ENCODE assay signal across 28 mouse cellular contexts in the genomic region with DNA sequence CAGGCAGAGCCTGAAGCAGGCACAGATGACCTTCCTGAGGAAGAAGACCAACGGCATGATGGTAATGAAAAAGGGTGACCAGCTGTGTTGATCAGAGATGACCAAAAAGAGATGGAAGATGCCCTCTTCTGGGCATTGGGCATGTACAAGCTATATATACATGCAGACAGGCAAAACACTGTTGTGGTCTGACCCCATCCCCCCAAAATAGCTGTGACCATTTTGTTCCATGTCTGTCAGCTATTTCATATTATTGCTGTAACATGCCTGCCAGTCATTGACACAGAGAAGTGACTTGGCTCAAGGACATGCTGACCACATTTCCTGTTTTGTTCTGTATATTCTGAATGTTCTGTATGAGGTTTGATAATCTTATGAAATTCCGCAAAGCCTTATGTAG. TPM values are rescaled to one million over a fixed set of nuclear protein-coding genes. Genes with fewer than 3 reads are reported as not detected.
DNase-seq lines count a peak whose midpoint lies in the region; ATAC-seq and TF ChIP-seq lines count a peak whose summit lies in the region.
"Had no signal": no experiment of that assay in that cellular context is flagged by ENCODE, and none has a peak within 500 bp of the region (broad histone marks: within the 10 kb centered on the region; RNA-seq: fewer than 3 reads in every experiment).

No protein-coding gene starts in this region.

- TF ChIP-seq RAD21 in CH12.LX (IDR thresholded peaks at IDR 0.05; ENCODE audit: low read depth, low read length) = peak; percentile 37

- no peak overlapping the region for H3K4me2 ChIP-seq in CH12.LX (ENCODE audit: insufficient read depth, low read depth, poor library complexity, severe bottlenecking)
- H3K4me2 ChIP-seq: embryonic facial prominence, embryonic 12.5 days; hindbrain, embryonic 13.5 days; kidney, embryonic 15.5 days; liver, embryonic 13.5 days; midbrain, embryonic 13.5 days; neural tube, embryonic 15.5 days; stomach, embryonic 15.5 days had no signal

- TF ChIP-seq CTCF in CH12.LX (conservative IDR thresholded peaks at IDR 0.05 in 1 of 2, IDR thresholded peaks at IDR 0.05 in 1 of 2; ENCODE audit: low read depth in 2 of 2, low read length in 2 of 2) = peak in 1 of 2 experiments; percentile 25; a peak in 2 of 4 replicates
- TF ChIP-seq CTCF in bone marrow, adult 2 months (IDR thresholded peaks at IDR 0.05; ENCODE audit: control insufficient read depth, insufficient read depth, low read length) = no peak

- peak; percentile 81 for ATAC-seq in granulocyte monocyte progenitor cell, adult 5-6 weeks (replicated peaks; ENCODE audit: poor library complexity, severe bottlenecking)
- peak; percentile 68; the same call in 1 of the 2 replicates for ATAC-seq in monocyte, adult 5-6 weeks (replicated peaks; ENCODE audit: insufficient number of reproducible peaks, low FRiP score, low TSS enrichment, poor library complexity, severe bottlenecking)
- ATAC-seq: forebrain, embryonic 16.5 days; intestine, postnatal 0 days; midbrain, embryonic 13.5 days had no signal

- dilution Hi-C loops in CH12.LX (cut with MboI; ENCODE audit: extremely low pct_ligation_motif_present, extremely low pct_unique_long_range_greater_than_20kb, low sequenced_read_pairs) = no loop called here

- H3K36me3 ChIP-seq in CH12.LX (replicated peaks in 1 of 2; ENCODE audit: control insufficient read depth in 1 of 2, insufficient read depth in 1 of 2, low read length in 1 of 2) = no peaks in the 10 kb centered on the region
- H3K36me3 ChIP-seq: embryonic facial prominence, embryonic 12.5 days; heart, embryonic 10.5 days; hindbrain, embryonic 13.5 days; kidney, embryonic 15.5 days; liver, embryonic 13.5 days; midbrain, embryonic 13.5 days; neural tube, embryonic 15.5 days; stomach, embryonic 15.5 days had no signal

- WGBS in bone marrow, adult 2 months = 46% methylated on average over 2 of the region's 2 CpGs

- TF ChIP-seq EP300 in CH12.LX (IDR thresholded peaks at IDR 0.05; ENCODE audit: low read length) = no peak

- H3K27ac ChIP-seq in CH12.LX (ENCODE audit: insufficient read depth, low read depth) = no peak overlapping the region
- peak overlapping the region; percentile 12; the same call in 1 of the 2 replicates for H3K27ac ChIP-seq in bone marrow, adult 2 months (ENCODE audit: control insufficient read depth, insufficient read depth, low read depth, low read length, poor library complexity)
- H3K27ac ChIP-seq: embryonic facial prominence, embryonic 12.5 days; heart, embryonic 10.5 days; hindbrain, embryonic 13.5 days; kidney, embryonic 15.5 days; layer of hippocampus, adult 2 months; liver, embryonic 13.5 days; midbrain, embryonic 13.5 days; neural tube, embryonic 15.5 days; stomach, embryonic 15.5 days had no signal

- H3K9me3 ChIP-seq in CH12.LX (replicated peaks; ENCODE audit: low read length) = peaks cover 4% of the 10 kb centered on the region
- H3K9me3 ChIP-seq: embryonic facial prominence, embryonic 12.5 days; heart, embryonic 10.5 days; hindbrain, embryonic 13.5 days; liver, embryonic 13.5 days; midbrain, embryonic 13.5 days; neural tube, embryonic 15.5 days; stomach, embryonic 15.5 days had no signal

- intact Hi-C loops in left cerebral cortex, postnatal 36 days (cut with DNase I) = no loop called here

- in situ Hi-C loops in CH12.LX (cut with MboI; ENCODE audit: low pct_ligation_motif_present, low pct_unique_long_range_greater_than_20kb, low sequenced_read_pairs) = no loop called here

- peaks cover 6 to 17% of the 10 kb centered on the region in 2 experiments; a peak in 3 of 4 replicates for H3K4me1 ChIP-seq in CH12.LX (ENCODE audit: control insufficient read depth in 1 of 2, insufficient read depth in 2 of 2)
- no peaks in the 10 kb centered on the region for H3K4me1 ChIP-seq in bone marrow, adult 2 months (ENCODE audit: control insufficient read depth, insufficient read depth, low read length)
- H3K4me1 ChIP-seq: embryonic facial prominence, embryonic 12.5 days; hindbrain, embryonic 13.5 days; midbrain, embryonic 13.5 days; neural tube, embryonic 15.5 days; stomach, embryonic 15.5 days had no signal

- no peak overlapping the region for H3K9ac ChIP-seq in CH12.LX (ENCODE audit: insufficient read depth, low read depth)
- H3K9ac ChIP-seq: embryonic facial prominence, embryonic 12.5 days; hindbrain, embryonic 13.5 days; kidney, embryonic 15.5 days; liver, embryonic 13.5 days; midbrain, embryonic 13.5 days; neural tube, embryonic 15.5 days; stomach, embryonic 15.5 days had no signal

- no peaks in the 10 kb centered on the region for H3K27me3 ChIP-seq in CH12.LX (replicated peaks)
- H3K27me3 ChIP-seq: embryonic facial prominence, embryonic 12.5 days; hindbrain, embryonic 13.5 days; kidney, embryonic 15.5 days; midbrain, embryonic 13.5 days; neural tube, embryonic 15.5 days; stomach, embryonic 15.5 days had no signal

- peak; percentile 21 for DNase-seq in CH12.LX (ENCODE audit: extremely low read depth)
- DNase-seq in kidney, postnatal 10 days = no peak
- no peak for DNase-seq in thymus, postnatal 10 days (ENCODE audit: low spot score in 2 of 2)
- no peak for DNase-seq in left cerebral cortex, postnatal 36 days (ENCODE audit: low spot score in 2 of 2)
- DNase-seq: adrenal gland, postnatal 25 days; cerebellum, adult 8-10 months; cerebellum, postnatal 36 days; embryo, embryonic 11 days; heart, postnatal 4 days; kidney, postnatal 36 days; left cerebral cortex, postnatal 4 days; liver, embryonic 13.5 days; lung, adult 2 months; right cerebral cortex, postnatal 25 days; thymus, postnatal 14 days had no signal

- no peak overlapping the region for H3K4me3 ChIP-seq in CH12.LX (replicated peaks in 1 of 3; ENCODE audit: low read depth in 2 of 3, low read length in 2 of 3, poor library complexity in 1 of 3)
- no peak overlapping the region for H3K4me3 ChIP-seq in bone marrow, adult 2 months (replicated peaks; ENCODE audit: control insufficient read depth, low read depth, low read length)
- H3K4me3 ChIP-seq: embryonic facial prominence, embryonic 12.5 days; heart, embryonic 10.5 days; hindbrain, embryonic 13.5 days; kidney, embryonic 15.5 days; layer of hippocampus, adult 2 months; liver, embryonic 13.5 days; midbrain, embryonic 13.5 days; neural tube, embryonic 15.5 days; stomach, embryonic 15.5 days had no signal

- TF ChIP-seq POLR2A in CH12.LX (IDR thresholded peaks at IDR 0.05; ENCODE audit: low read depth, low read length) = no peak
- no peak for TF ChIP-seq POLR2A in bone marrow, adult 2 months (IDR thresholded peaks at IDR 0.05; ENCODE audit: borderline replicate concordance, control insufficient read depth, low read depth, low read length)

- H3K79me2 ChIP-seq in CH12.LX (replicated peaks; ENCODE audit: control insufficient read depth, extremely low read depth, insufficient read depth, poor library complexity, severe bottlenecking) = no peaks in the 10 kb centered on the region

TF ChIP-seq in CH12.LX, 34 proteins besides CTCF, POLR2A, EP300 and RAD21:
- TF ChIP-seq HCFC1 (IDR thresholded peaks at IDR 0.05; ENCODE audit: low read depth, low read length) = no peak
- no peak for TF ChIP-seq SIN3A (IDR thresholded peaks at IDR 0.05; ENCODE audit: low read length)
- no peak for TF ChIP-seq CHD2 (IDR thresholded peaks at IDR 0.05; ENCODE audit: low read length)
- no peak for TF ChIP-seq KAT2A (IDR thresholded peaks at IDR 0.05; ENCODE audit: insufficient replicate concordance, low read length)
- peak; percentile 27; the same call in 1 of the 2 replicates for TF ChIP-seq SMC3 (IDR thresholded peaks at IDR 0.05; ENCODE audit: low read depth, low read length)
- peak; percentile 77 for TF ChIP-seq MEF2A (IDR thresholded peaks at IDR 0.05; ENCODE audit: borderline replicate concordance, low read depth, low read length)
- TF ChIP-seq MAX (IDR thresholded peaks at IDR 0.05; ENCODE audit: low read length) = no peak
- no peak for TF ChIP-seq PAX5 (IDR thresholded peaks at IDR 0.05; ENCODE audit: low read length)
- no peak for TF ChIP-seq USF1 (IDR thresholded peaks at IDR 0.05; ENCODE audit: low read depth, low read length)
- TF ChIP-seq JUND (conservative IDR thresholded peaks at IDR 0.05; ENCODE audit: low read depth, low read length) = no peak
- no peak for TF ChIP-seq E2F4 (IDR thresholded peaks at IDR 0.05; ENCODE audit: insufficient replicate concordance, low read depth, low read length)
TF ChIP-seq in CH12.LX: peak in this region for 2.

RNA-seq across cellular contexts. Expression of a gene that starts 56.6 kb away (rescaled TPM):
- total RNA-seq in CH12.LX (2012; rRNA removed) (38.6 and 49.4 TPM in 2 replicates), CH12.LX (2014; rRNA removed) (23.4 and 26.4 TPM in 2 replicates)
- 51.2 and 56.0 TPM in 2 replicates for polyA plus RNA-seq in CH12.LX (2012; ENCODE audit: insufficient read length, low read depth)
- polyA plus RNA-seq in bone marrow, adult 2 months (2011; ENCODE audit: insufficient read depth, insufficient read length, low replicate concordance, missing spikeins) = 31.0 and 34.4 TPM in 2 replicates
- 38.6 and 43.6 TPM in 2 replicates for total RNA-seq in granulocyte monocyte progenitor cell, adult 5-6 weeks (2014; fragmentation: Nextera tagmentation)
- total RNA-seq in granulocyte monocyte progenitor cell, adult 5-6 weeks (2017) = 18.9 and 20.0 TPM in 2 replicates
- total RNA-seq in monocyte, adult 5-6 weeks (2017) = 11.4 to 26.8 TPM (median 12.9 TPM) in 3 replicates
- total RNA-seq in left cerebral cortex, postnatal 36 days (2021) = 10 to 100 TPM; 17.1 to 19.2 TPM
